Mouse (Mus musculus) liver, adult 2 months (tissue): ENCODE results near the gene Tenm2.

Experiments
- CTCF ChIP-seq: fragments of 200-500 bp; IDR thresholded peaks from 2 replicates; pipeline ENCODE4 v1.5.1; 2011; ENCODE audit warnings: low read depth, low read length, control low read depth
- POLR2A ChIP-seq: fragments of 200-500 bp; IDR thresholded peaks from 2 replicates; pipeline ENCODE4 v1.6.1; 2011; ENCODE audit warnings: low read length, control low read depth; ENCODE audit not compliant: insufficient read depth; ENCODE audit errors: extremely low read depth

- no peak for TF ChIP-seq CTCF
- TF ChIP-seq POLR2A: no peak
These were observed 349.6 kb downstream of the Tenm2 start for GRCm38 (mm10) chr11:36886147-36886546.
